Mouse (Mus musculus): ENCODE measurements around the gene Gemin7. TPM values are rescaled to one million over a fixed set of nuclear protein-coding genes. Genes with fewer than 3 reads are reported as not detected.

Gemin7 gene
- polyA plus RNA-seq, 1 experiment = 74.3 TPM

DNA sequence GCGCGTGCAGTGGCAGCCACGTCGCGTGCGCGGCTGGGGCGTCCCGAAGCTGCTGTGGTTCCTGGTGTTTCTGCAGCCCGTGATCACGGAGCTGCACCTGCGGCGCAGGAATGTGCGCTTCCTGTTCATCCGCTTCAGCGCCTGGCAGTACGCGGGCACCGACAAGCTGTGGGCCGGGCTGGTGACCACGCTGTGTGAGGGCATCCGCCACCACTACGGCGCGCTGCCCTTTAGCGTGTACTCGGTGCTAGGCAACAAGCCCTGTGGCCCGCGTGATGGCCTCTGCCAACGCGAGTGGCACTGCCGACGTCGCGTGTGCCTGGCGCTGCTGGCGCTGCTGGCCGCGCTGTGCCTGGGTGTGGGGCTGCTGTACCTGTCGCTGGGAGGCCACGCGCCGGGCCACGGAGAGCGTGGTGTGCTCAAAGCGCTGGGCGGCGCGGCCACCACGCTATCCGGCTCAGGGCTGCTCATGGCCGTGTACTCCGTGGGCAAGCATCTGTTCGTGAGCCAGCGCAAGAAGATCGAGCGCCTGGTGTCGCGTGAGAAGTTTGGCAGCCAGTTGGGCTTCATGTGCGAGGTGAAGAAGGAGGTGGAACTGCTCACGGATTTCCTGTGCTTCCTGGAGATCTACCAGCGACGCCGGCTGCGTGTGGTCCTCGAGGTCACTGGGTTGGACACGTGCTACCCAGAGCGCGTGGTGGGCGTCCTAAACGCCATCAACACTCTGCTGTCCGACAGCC lies 54.2 kb downstream of the Gemin7 start:
- Histone ChIP-seq H3K4me1 (ENCODE audit: control insufficient read depth, insufficient read depth, low read length) (no peaks in the 10 kb centered on the region; the same call in 1 of the 2 replicates), H3K4me3 (replicated peaks; ENCODE audit: control insufficient read depth, low read depth, low read length) (no peak overlapping the region), H3K27ac (ENCODE audit: control insufficient read depth, insufficient read depth, low read depth, low read length, poor library complexity) (no peak overlapping the region)
- no peak for TF ChIP-seq CTCF (IDR thresholded peaks at IDR 0.05; ENCODE audit: control insufficient read depth, insufficient read depth, low read length)
- TF ChIP-seq POLR2A (IDR thresholded peaks at IDR 0.05; ENCODE audit: borderline replicate concordance, control insufficient read depth, low read depth, low read length) = no peak; the same call in 1 of the 2 replicates
- 3% methylated on average over 72 of the region's 72 CpGs for WGBS

DNA sequence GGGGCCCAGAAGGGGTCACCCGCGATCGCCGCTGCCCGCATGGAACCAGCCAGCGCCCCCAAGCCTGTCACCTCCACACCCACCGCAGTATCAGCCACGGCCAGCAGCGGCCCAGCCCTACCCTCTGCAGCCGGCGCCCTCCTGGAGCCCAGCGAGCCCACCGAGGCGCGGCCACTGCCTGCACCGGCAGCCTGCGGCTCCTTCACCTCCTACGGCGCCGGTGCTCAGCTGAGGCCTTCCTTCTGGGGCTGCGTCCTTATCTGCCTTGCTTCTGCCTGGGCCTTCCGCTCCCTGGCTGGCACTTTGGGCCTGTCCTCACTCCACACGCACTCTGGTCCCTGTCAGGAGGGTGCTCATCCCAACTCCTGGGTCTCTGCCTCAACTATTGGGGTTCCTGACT lies 57.4 kb downstream of the Gemin7 start:
- TF ChIP-seq CTCF (IDR thresholded peaks at IDR 0.05; ENCODE audit: control insufficient read depth, insufficient read depth, low read length) = no peak
- no peak for TF ChIP-seq POLR2A (IDR thresholded peaks at IDR 0.05; ENCODE audit: borderline replicate concordance, control insufficient read depth, low read depth, low read length)
- Histone ChIP-seq H3K4me1 (ENCODE audit: control insufficient read depth, insufficient read depth, low read length) (no peaks in the 10 kb centered on the region; the same call in 1 of the 2 replicates), H3K27ac (ENCODE audit: control insufficient read depth, insufficient read depth, low read depth, low read length, poor library complexity) (no peak overlapping the region), H3K4me3 (replicated peaks; ENCODE audit: control insufficient read depth, low read depth, low read length) (no peak overlapping the region)
- WGBS = 12% methylated on average over 23 of the region's 23 CpGs

DNA sequence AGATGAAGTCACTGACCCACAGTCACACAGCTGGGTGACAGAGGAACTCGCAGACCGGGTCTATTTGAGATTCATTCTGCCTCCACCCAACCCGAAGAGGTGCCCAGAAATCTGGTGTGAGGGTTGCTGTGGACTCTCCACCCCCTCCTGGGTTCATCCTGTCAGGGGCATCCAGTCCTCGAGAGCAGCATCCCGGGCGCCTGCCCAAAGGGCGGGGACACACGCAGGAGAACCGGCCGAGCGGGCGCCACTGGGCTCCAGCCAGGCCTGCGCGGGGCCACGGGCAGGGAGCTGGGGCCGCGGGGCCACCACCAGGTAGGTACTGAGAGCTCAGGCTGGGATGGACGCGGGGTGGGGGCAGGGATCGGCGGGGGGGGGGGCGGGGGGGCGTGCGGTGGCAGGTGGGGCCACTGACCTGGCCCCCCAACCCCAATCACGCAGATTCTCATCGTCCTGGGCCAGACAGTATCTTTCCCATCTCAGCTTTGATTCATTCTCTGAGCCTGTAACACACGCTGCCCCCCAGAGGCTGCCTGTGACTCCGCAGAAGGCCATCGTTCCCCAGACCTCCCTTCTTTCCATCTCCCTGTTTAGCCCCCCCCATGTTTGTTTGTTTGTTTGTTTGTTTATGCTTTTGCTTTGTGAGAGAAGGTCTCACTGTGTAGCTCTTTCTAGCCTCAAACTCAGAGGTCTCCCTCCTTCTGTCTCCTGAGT lies 59.6 kb downstream of the Gemin7 start, which contains the start of gene Nkpd1:
Nkpd1 (plus strand) TSS at position 187 of the 714 bp plus-strand sequence.
- Histone ChIP-seq H3K4me1 (ENCODE audit: control insufficient read depth, insufficient read depth, low read length) (no peaks in the 10 kb centered on the region), H3K4me3 (replicated peaks; ENCODE audit: control insufficient read depth, low read depth, low read length) (no peak within 1 kb of the TSS), H3K27ac (ENCODE audit: control insufficient read depth, insufficient read depth, low read depth, low read length, poor library complexity) (no peak within 1 kb of the TSS; the same call in 1 of the 2 replicates)
- WGBS = 7% methylated on average over 29 of the region's 29 CpGs
- TF ChIP-seq CTCF (IDR thresholded peaks at IDR 0.05; ENCODE audit: control insufficient read depth, insufficient read depth, low read length) (peak; percentile 34; the same call in 1 of the 2 replicates), POLR2A (IDR thresholded peaks at IDR 0.05; ENCODE audit: borderline replicate concordance, control insufficient read depth, low read depth, low read length) (no peak)

Other genes starting within 250 kb of the Gemin7 start
- gene Ercc1, start 232.8 kb downstream of the Gemin7 start, polyA plus RNA-seq (2011; ENCODE audit: insufficient read depth, insufficient read length, low replicate concordance, missing spikeins) = 19.2 and 31.3 TPM in 2 replicates
- gene Cd3eap, start 218.1 kb downstream of the Gemin7 start, polyA plus RNA-seq (2011; ENCODE audit: insufficient read depth, insufficient read length, low replicate concordance, missing spikeins) = 11.7 and 13.7 TPM in 2 replicates
- 1.7 and 4.0 TPM in 2 replicates for gene Ppp1r13l, start 217.8 kb downstream of the Gemin7 start, polyA plus RNA-seq (2011; ENCODE audit: insufficient read depth, insufficient read length, low replicate concordance, missing spikeins)
- gene Ercc2, start 195.6 kb downstream of the Gemin7 start, polyA plus RNA-seq (2011; ENCODE audit: insufficient read depth, insufficient read length, low replicate concordance, missing spikeins) = 17.9 and 31.9 TPM in 2 replicates
- gene Klc3, start 173.5 kb downstream of the Gemin7 start, polyA plus RNA-seq (2011; ENCODE audit: insufficient read depth, insufficient read length, low replicate concordance, missing spikeins) = 1.6 and 1.9 TPM in 2 replicates
- gene Ckm, start 172.8 kb downstream of the Gemin7 start, polyA plus RNA-seq (2011; ENCODE audit: insufficient read depth, insufficient read length, low replicate concordance, missing spikeins) = 25.1 and 31.8 TPM in 2 replicates
- gene Mark4, start 118.8 kb downstream of the Gemin7 start, polyA plus RNA-seq (2011; ENCODE audit: insufficient read depth, insufficient read length, low replicate concordance, missing spikeins) = 10.1 and 14.6 TPM in 2 replicates
- gene Exoc3l2, start 114.3 kb downstream of the Gemin7 start, polyA plus RNA-seq (2011; ENCODE audit: insufficient read depth, insufficient read length, low replicate concordance, missing spikeins) = 4.2 and 10.3 TPM in 2 replicates
- 4.4 and 8.0 TPM in 2 replicates for gene Bloc1s3, start 69.2 kb downstream of the Gemin7 start, polyA plus RNA-seq (2011; ENCODE audit: insufficient read depth, insufficient read length, low replicate concordance, missing spikeins)
- 12.4 and 12.7 TPM in 2 replicates for gene Trappc6a, start 69.2 kb downstream of the Gemin7 start, polyA plus RNA-seq (2011; ENCODE audit: insufficient read depth, insufficient read length, low replicate concordance, missing spikeins)
- gene Nkpd1, start 59.8 kb downstream of the Gemin7 start, polyA plus RNA-seq (2011; ENCODE audit: insufficient read depth, insufficient read length, low replicate concordance, missing spikeins) = not detected in 2 replicates
- 71.6 and 93.5 TPM in 2 replicates for gene Ppp1r37, start 14.5 kb downstream of the Gemin7 start, polyA plus RNA-seq (2011; ENCODE audit: insufficient read depth, insufficient read length, low replicate concordance, missing spikeins)
- 2.8 and 3.0 TPM in 2 replicates for gene Zfp296, start 308 bp downstream of the Gemin7 start, polyA plus RNA-seq (2011; ENCODE audit: insufficient read depth, insufficient read length, low replicate concordance, missing spikeins)
- gene Clasrp, start 26.9 kb upstream of the Gemin7 start, polyA plus RNA-seq (2011; ENCODE audit: insufficient read depth, insufficient read length, low replicate concordance, missing spikeins) = 64.7 and 98.2 TPM in 2 replicates
- 6.4 and 12.0 TPM in 2 replicates for gene Relb, start 51.8 kb upstream of the Gemin7 start, polyA plus RNA-seq (2011; ENCODE audit: insufficient read depth, insufficient read length, low replicate concordance, missing spikeins)
- 18.1 and 31.2 TPM in 2 replicates for gene Clptm1, start 87.4 kb upstream of the Gemin7 start, polyA plus RNA-seq (2011; ENCODE audit: insufficient read depth, insufficient read length, low replicate concordance, missing spikeins)
- 13.2 TPM in 1 of 2 replicates, not detected in the other for gene Apoc2, start 100.3 kb upstream of the Gemin7 start, polyA plus RNA-seq (2011; ENCODE audit: insufficient read depth, insufficient read length, low replicate concordance, missing spikeins)
- gene Gm44805, start 103.8 kb upstream of the Gemin7 start, polyA plus RNA-seq (2011; ENCODE audit: insufficient read depth, insufficient read length, low replicate concordance, missing spikeins) = 7.6 TPM in 1 of 2 replicates, not detected in the other
- 3.6 and 18.7 TPM in 2 replicates for gene Apoc4, start 103.9 kb upstream of the Gemin7 start, polyA plus RNA-seq (2011; ENCODE audit: insufficient read depth, insufficient read length, low replicate concordance, missing spikeins)
- 48.3 and 137 TPM in 2 replicates for gene Apoc1, start 115.1 kb upstream of the Gemin7 start, polyA plus RNA-seq (2011; ENCODE audit: insufficient read depth, insufficient read length, low replicate concordance, missing spikeins)
- 205 and 422 TPM in 2 replicates for gene Apoe, start 121.6 kb upstream of the Gemin7 start, polyA plus RNA-seq (2011; ENCODE audit: insufficient read depth, insufficient read length, low replicate concordance, missing spikeins)
- gene Tomm40, start 137.8 kb upstream of the Gemin7 start, polyA plus RNA-seq (2011; ENCODE audit: insufficient read depth, insufficient read length, low replicate concordance, missing spikeins) = 19.2 and 19.3 TPM in 2 replicates
- gene Nectin2, start 172.9 kb upstream of the Gemin7 start, polyA plus RNA-seq (2011; ENCODE audit: insufficient read depth, insufficient read length, low replicate concordance, missing spikeins) = 1.9 and 4.7 TPM in 2 replicates
- gene Bcam, start 193.4 kb upstream of the Gemin7 start, polyA plus RNA-seq (2011; ENCODE audit: insufficient read depth, insufficient read length, low replicate concordance, missing spikeins) = 0.79 and 4.5 TPM in 2 replicates
- gene Cblc, start 219.2 kb upstream of the Gemin7 start, polyA plus RNA-seq (2011; ENCODE audit: insufficient read depth, insufficient read length, low replicate concordance, missing spikeins) = not detected in 2 replicates
- 6.4 and 13.0 TPM in 2 replicates for gene Bcl3, start 245.2 kb upstream of the Gemin7 start, polyA plus RNA-seq (2011; ENCODE audit: insufficient read depth, insufficient read length, low replicate concordance, missing spikeins)